Mouse (Mus musculus): ENCODE measurements around the gene Bpgm. TPM values are rescaled to one million over a fixed set of nuclear protein-coding genes. Genes with fewer than 3 reads are reported as not detected.

Gene Bpgm
- polyA plus RNA-seq (2012; rRNA removed): 13.8 and 14.9 TPM in 2 replicates

GRCm38 (mm10) chr6:34475974-34476794 is at the start of gene Bpgm:
TSS of gene Bpgm (plus strand) at chr6:34476207.

Other genes with a start within 250 kb of the Bpgm start
- 105 and 111 TPM in 2 replicates for gene Akr1b3, start 158.7 kb upstream of the Bpgm start, polyA plus RNA-seq (2012; rRNA removed)
- gene Akr1b8, start 122.1 kb upstream of the Bpgm start, polyA plus RNA-seq (2012; rRNA removed): 27.9 and 49.6 TPM in 2 replicates
- gene Akr1b10, start 92.0 kb upstream of the Bpgm start, polyA plus RNA-seq (2012; rRNA removed): 8.5 and 12.5 TPM in 2 replicates
- 2.0 and 2.4 TPM in 2 replicates for gene Akr1b7, start 63.9 kb upstream of the Bpgm start, polyA plus RNA-seq (2012; rRNA removed)
- 20.4 and 22.0 TPM in 2 replicates for gene Cald1, start 122.3 kb downstream of the Bpgm start, polyA plus RNA-seq (2012; rRNA removed)

Measured in colon, adult 2 months (tissue).